Mouse (Mus musculus): ENCODE results near the gene Klhdc9.

- no peak for TF ChIP-seq CTCF (IDR thresholded peaks at IDR 0.05; ENCODE audit: borderline replicate concordance, insufficient read depth, low read length)
- no peak for TF ChIP-seq POLR2A (IDR thresholded peaks at IDR 0.05; ENCODE audit: low read depth, low read length)
Observed at GRCm38 (mm10) chr1:171348665-171349064, 11.9 kb downstream of the Klhdc9 start.

All from embryonic fibroblast, embryonic 13.5 days (primary cell).